Mouse (Mus musculus) heart, adult 9 months (tissue): ENCODE measurements around the gene Sphk1.
"Not testable (repeated sequence)": the region's sequence is repeated elsewhere in the genome, so short reads cannot be mapped to it uniquely, and the experiment has no call there.

Experiments used
- DNase-seq, 2 experiments: peaks; one replicate each; pipeline ENCODE4 v3.0.0; 2022; ENCODE audit warnings: low spot score in 2 of 2

The Sphk1 gene

GRCm38 (mm10) chr11:116530187-116531147 lies at the start of gene Sphk1:
Gene Sphk1, plus strand, starts transcription at chr11:116530925.
- no peak for DNase-seq

- DNase-seq, result no peak
Measured at GRCm38 (mm10) chr11:116480975-116481374, 49.8 kb upstream of the Sphk1 start.

- no peak for DNase-seq
Measured at GRCm38 (mm10) chr11:116481776-116482175, 48.9 kb upstream of the Sphk1 start.

- DNase-seq, result no peak
Measured at GRCm38 (mm10) chr11:116484261-116484660, 46.5 kb upstream of the Sphk1 start.

GRCm38 (mm10) chr11:116488207-116488606 lies 42.5 kb upstream of the Sphk1 start:
- no peak for DNase-seq

GRCm38 (mm10) chr11:116488693-116489375 lies 41.9 kb upstream of the Sphk1 start:
- no peak for DNase-seq

- DNase-seq, result no peak
Measured at GRCm38 (mm10) chr11:116489771-116490231, 40.9 kb upstream of the Sphk1 start.

GRCm38 (mm10) chr11:116490232-116491107 lies 40.3 kb upstream of the Sphk1 start:
- DNase-seq, result peak; percentile 81 to 88

DNA sequence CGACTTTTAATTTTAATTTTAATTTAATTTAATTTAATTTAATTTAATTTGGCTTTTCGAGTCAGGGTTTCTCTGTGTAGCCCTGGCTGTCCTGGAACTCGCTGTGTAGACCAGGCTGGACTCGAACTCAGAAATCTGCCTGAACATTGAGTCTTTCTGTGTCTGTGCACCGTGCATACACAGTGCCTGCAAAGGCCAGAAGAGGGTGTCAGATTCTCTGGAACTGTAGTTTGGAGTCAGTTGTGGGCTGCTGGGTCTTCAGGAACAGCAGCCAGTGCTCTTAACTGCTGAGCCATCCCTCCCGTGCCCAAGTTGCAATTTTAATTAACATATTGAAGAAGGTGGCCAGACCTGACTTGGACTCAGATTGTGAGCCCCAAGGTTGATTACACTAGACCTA lies 39.4 kb upstream of the Sphk1 start:
- DNase-seq, result no peak

- DNase-seq, result not testable (repeated sequence)
Measured at GRCm38 (mm10) chr11:116492507-116492906, 38.2 kb upstream of the Sphk1 start.

DNA sequence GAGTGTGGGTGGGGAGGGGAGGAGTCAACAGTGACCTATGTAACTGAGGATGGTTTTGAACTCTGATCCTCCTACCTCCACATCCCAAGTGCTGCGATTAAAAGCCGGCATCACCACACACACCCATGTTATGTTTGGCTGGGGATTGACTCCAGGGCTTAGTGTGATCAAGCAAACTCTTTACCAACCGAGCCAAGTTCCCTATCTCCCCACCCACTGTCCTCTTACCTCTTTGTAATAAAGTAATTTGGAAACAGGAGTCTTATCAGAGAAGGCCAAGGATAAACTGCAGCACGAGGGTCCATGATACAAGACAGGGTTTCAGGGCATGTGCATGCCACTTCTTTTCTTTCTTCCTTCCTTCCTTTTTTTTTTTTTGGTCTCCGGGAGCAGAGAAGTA lies 37.5 kb upstream of the Sphk1 start:
- no peak for DNase-seq

DNA sequence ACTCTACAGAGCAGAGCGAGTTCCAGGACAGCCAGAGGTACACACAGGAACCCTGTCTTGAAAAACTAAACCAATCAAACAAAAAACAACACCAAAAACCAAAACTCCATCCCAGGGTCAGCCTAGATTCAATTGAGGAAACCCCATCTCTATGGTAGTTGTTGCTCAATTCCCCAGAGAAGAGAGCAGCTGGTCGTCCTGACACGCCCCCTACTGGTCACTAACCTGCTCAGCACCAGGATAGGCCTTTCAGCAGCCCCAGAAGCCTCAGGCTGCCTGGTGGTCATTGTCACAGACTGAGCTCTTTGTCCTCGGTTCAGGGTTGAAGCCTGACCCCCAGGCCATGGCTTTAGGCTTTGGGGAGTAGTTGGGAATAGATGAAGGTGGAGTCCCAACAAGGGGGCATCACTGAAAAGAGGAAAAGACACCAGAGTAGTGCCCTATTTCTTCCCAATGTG lies 36.9 kb upstream of the Sphk1 start, which contains the start of gene Prpsap1:
TSS of gene Prpsap1 (minus strand) at position 408 of the 458 bp plus-strand sequence.
- peak; percentile 69 to 73 for DNase-seq

DNA sequence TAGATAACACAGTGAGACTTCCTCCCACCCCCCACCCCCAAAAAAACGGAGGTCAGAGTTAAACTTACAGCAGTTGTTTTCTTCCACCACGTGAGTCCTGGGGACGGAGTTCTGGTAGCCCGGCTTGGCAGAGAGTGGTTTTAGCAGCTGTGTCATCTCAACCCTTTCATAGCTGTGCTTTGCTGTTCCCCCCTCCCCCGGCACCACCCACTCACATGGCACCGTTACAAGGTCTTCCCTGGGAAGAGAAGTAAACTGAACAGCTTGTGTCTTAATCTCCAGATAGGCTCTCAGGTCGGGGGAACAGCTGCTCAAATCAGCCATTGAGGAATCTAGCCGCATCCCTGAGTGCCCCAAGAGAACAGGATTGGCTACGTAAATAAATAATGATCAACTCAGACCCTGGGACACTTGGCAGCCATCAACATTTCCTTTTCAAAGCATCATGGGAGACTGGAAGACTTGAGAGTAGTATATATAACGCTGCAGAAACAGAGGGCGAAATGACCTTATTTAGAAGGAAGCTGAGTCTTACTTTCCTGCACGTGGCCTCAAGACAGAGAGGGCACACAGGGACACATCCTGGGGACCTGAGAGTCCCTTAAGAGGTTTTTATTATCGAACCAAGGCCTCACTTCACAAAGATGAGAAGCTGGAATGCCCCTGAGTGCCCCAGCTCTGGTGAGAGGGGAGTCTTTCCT lies 36.1 kb upstream of the Sphk1 start:
- DNase-seq, result peak; percentile 87 to 90

- no peak for DNase-seq
Measured at GRCm38 (mm10) chr11:116497313-116497712, 33.4 kb upstream of the Sphk1 start.

DNA sequence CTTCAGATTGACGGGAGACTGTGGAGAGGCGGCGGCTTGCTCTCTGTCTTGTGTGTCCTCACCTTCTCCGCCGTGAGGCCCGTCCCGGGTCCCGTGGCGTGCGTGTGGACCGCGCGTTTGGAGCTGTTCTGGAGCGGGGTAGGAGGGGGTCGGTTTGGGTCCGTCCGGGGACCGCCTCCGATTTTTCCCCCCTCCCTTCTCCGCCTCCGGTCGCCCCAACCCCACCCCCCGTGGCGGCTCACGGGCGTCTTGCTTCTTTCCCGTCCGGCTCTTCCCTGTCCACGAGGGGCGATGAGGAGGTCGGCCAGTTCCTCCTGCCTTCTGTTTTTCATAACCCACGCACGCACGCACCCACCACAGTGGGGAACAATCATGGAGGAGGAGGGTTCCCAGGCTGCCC lies 32.1 kb upstream of the Sphk1 start:
- no peak for DNase-seq

DNA sequence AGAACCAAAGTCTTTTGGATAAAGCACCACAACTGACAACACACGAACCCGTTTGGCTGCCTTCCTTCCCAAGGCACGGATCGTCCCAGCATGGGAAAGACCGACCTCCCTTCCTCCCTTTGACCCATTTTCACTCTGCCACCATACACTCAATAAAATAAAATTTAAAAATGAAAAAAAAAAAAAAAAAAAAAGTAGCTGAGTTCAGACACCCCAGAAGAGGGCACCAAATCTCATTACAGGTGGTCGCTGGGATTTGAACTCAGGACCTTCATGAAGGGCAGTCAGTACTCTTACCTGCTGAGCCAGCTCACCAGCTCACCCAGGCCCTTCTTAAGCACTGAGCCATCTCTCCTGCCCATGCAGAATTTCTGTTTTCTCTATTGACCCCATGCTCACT lies 31.7 kb upstream of the Sphk1 start:
- DNase-seq, result no peak

DNA sequence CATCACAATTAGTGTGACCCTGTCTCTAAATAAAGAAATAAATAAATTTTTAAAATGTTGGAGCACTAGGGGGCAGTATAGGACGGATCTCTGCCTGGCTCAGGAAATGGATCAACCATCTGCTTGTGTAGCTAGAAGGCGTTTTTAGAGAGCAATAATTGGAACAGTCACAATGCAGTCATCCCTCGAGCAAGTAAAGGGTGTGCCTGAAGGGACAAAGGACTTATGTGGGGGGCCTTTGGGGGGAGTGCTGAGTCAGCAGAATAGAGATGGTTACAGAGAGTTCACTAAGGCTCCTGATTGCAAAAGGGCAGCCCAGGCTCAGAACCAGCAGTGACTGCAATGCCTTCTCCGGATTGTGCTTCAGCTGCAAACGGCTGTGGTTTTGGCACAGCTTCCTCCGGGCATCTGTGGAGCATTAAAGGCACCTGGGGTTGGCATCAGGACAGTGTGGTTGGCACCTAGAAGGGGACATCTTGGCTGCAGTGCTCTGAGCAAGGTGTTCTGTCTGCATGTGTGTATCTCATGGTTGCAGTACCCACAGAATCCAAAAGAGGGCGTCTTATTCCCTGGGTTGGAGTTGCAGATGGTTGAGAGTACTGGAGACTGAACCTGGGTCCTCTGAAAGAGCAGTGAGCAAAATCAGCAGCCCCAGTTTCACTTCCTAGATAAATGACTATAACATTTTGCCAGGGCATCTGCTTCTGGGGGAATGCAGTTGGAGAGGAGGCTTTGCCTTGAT lies 29.5 kb upstream of the Sphk1 start:
- peak; percentile 46 to 62 for DNase-seq

GRCm38 (mm10) chr11:116504516-116504915 lies 26.2 kb upstream of the Sphk1 start:
- no peak for DNase-seq

- DNase-seq, result no peak
Measured at GRCm38 (mm10) chr11:116505573-116505972, 25.2 kb upstream of the Sphk1 start.
